8 mouse cellular contexts compared by ENCODE assay signal in genomic region chr4:47353416-47354111, GRCm38 (mm10). TPM values are rescaled to one million over a fixed set of nuclear protein-coding genes. Genes with fewer than 3 reads are reported as not detected.
A peak's percentile ranks its signal among the peaks of the same experiment; 100 is the strongest.
DNase-seq lines count a peak whose midpoint lies in the region; ATAC-seq and TF ChIP-seq lines count a peak whose summit lies in the region.

No protein-coding gene starts in this region.

- no peak for TF ChIP-seq CTCF in forebrain, postnatal 0 days (IDR thresholded peaks at IDR 0.05; ENCODE audit: low read depth)

- no peaks in the 10 kb centered on the region for H3K27me3 ChIP-seq in neural tube, embryonic 11.5 days (ENCODE audit: control insufficient read depth, insufficient read depth, low read length)
- H3K27me3 ChIP-seq in forebrain, postnatal 0 days (ENCODE audit: insufficient read depth, low read length), result no peaks in the 10 kb centered on the region
- H3K27me3 ChIP-seq in limb, embryonic 11.5 days (ENCODE audit: control insufficient read depth, insufficient read depth, low read length), result no peaks in the 10 kb centered on the region
- peaks cover 23% of the 10 kb centered on the region for H3K27me3 ChIP-seq in midbrain, embryonic 10.5 days (ENCODE audit: low read depth, poor library complexity, severe bottlenecking)
- H3K27me3 ChIP-seq in stomach, embryonic 15.5 days (replicated peaks), result no peaks in the 10 kb centered on the region

- peak; percentile 70 for ATAC-seq in neural tube, embryonic 11.5 days (ENCODE audit: insufficient read depth, low FRiP score, low TSS enrichment)
- peak; percentile 55 for ATAC-seq in forebrain, postnatal 0 days
- ATAC-seq in limb, embryonic 11.5 days (ENCODE audit: insufficient number of reproducible peaks, low FRiP score, low TSS enrichment, low read depth), result peak; percentile 75
- peak; percentile 51 for ATAC-seq in stomach, embryonic 15.5 days (ENCODE audit: insufficient read depth, low FRiP score, low read depth)

- H3K36me3 ChIP-seq in neural tube, embryonic 11.5 days (ENCODE audit: control insufficient read depth, insufficient read depth, low read length), result no peaks in the 10 kb centered on the region
- H3K36me3 ChIP-seq in forebrain, postnatal 0 days (ENCODE audit: insufficient read depth), result no peaks in the 10 kb centered on the region
- no peaks in the 10 kb centered on the region for H3K36me3 ChIP-seq in limb, embryonic 11.5 days (ENCODE audit: control insufficient read depth, insufficient read depth, low read length)
- H3K36me3 ChIP-seq in midbrain, embryonic 10.5 days, result no peaks in the 10 kb centered on the region
- H3K36me3 ChIP-seq in stomach, embryonic 15.5 days, result no peaks in the 10 kb centered on the region

- H3K4me2 ChIP-seq in neural tube, embryonic 11.5 days (ENCODE audit: low read depth), result peak overlapping the region; percentile 62
- peak overlapping the region; percentile 94 for H3K4me2 ChIP-seq in forebrain, postnatal 0 days (ENCODE audit: low read depth)
- H3K4me2 ChIP-seq in limb, embryonic 11.5 days (ENCODE audit: low read depth, severe bottlenecking), result peak overlapping the region; percentile 60
- peak overlapping the region; percentile 83 for H3K4me2 ChIP-seq in stomach, embryonic 15.5 days

- no peak for DNase-seq in neural tube, embryonic 11.5 days (ENCODE audit: low spot score)
- DNase-seq in neural tube, embryonic 10.5 days (ENCODE audit: extremely low spot score, low spot score), result no peak
- DNase-seq in cerebellum, adult 18-20 months, result peak; percentile 40 to 49
- DNase-seq in forebrain, postnatal 0 days, result peak; percentile 54
- peak; percentile 20 for DNase-seq in hindlimb bud, embryonic 11.5 days (ENCODE audit: extremely low spot score, low read depth, low spot score)
- DNase-seq in limb, embryonic 11.5 days (ENCODE audit: low spot score), result peak; percentile 72
- peak; percentile 72 for DNase-seq in midbrain, embryonic 10.5 days (ENCODE audit: low spot score)

- peak overlapping the region; percentile 95 for H3K27ac ChIP-seq in neural tube, embryonic 11.5 days (ENCODE audit: low read depth, low read length)
- H3K27ac ChIP-seq in forebrain, postnatal 0 days (ENCODE audit: low read depth, low read length), result peak overlapping the region; percentile 85
- H3K27ac ChIP-seq in limb, embryonic 11.5 days (replicated peaks; ENCODE audit: low read depth, low read length), result peak overlapping the region; percentile 89
- H3K27ac ChIP-seq in midbrain, embryonic 10.5 days (replicated peaks), result peak overlapping the region; percentile 98
- H3K27ac ChIP-seq in stomach, embryonic 15.5 days, result peak overlapping the region; percentile 95

- H3K9ac ChIP-seq in neural tube, embryonic 11.5 days (ENCODE audit: low read length), result peak overlapping the region; percentile 97
- H3K9ac ChIP-seq in forebrain, postnatal 0 days, result peak overlapping the region; percentile 80
- peak overlapping the region; percentile 93 for H3K9ac ChIP-seq in limb, embryonic 11.5 days (ENCODE audit: low read length)
- H3K9ac ChIP-seq in stomach, embryonic 15.5 days, result peak overlapping the region; percentile 88

- H3K4me3 ChIP-seq in neural tube, embryonic 11.5 days (ENCODE audit: low read depth, low read length), result peak overlapping the region; percentile 84
- peak overlapping the region; percentile 87 for H3K4me3 ChIP-seq in forebrain, postnatal 0 days (ENCODE audit: low read depth, low read length)
- peak overlapping the region; percentile 96 for H3K4me3 ChIP-seq in limb, embryonic 11.5 days (ENCODE audit: low read depth, low read length)
- peak overlapping the region; percentile 97 for H3K4me3 ChIP-seq in midbrain, embryonic 10.5 days
- peak overlapping the region; percentile 91 for H3K4me3 ChIP-seq in stomach, embryonic 15.5 days (replicated peaks)

- H3K9me3 ChIP-seq in neural tube, embryonic 11.5 days (ENCODE audit: control insufficient read depth, low read length), result no peaks in the 10 kb centered on the region
- no peaks in the 10 kb centered on the region for H3K9me3 ChIP-seq in forebrain, postnatal 0 days (ENCODE audit: low read length)
- H3K9me3 ChIP-seq in limb, embryonic 11.5 days (ENCODE audit: control insufficient read depth, low read length), result no peaks in the 10 kb centered on the region
- no peaks in the 10 kb centered on the region for H3K9me3 ChIP-seq in midbrain, embryonic 10.5 days (replicated peaks)
- H3K9me3 ChIP-seq in stomach, embryonic 15.5 days, result no peaks in the 10 kb centered on the region

- under 1% methylated on average over 47 of the region's 73 CpGs for WGBS in neural tube, embryonic 11.5 days
- under 1% methylated on average over 55 of the region's 73 CpGs for WGBS in forebrain, postnatal 0 days
- WGBS in limb, embryonic 11.5 days, result under 1% methylated on average over 57 of the region's 73 CpGs
- 2% methylated on average over 71 of the region's 73 CpGs for WGBS in midbrain, embryonic 10.5 days
- WGBS in stomach, embryonic 15.5 days, result under 1% methylated on average over 69 of the region's 73 CpGs

- H3K4me1 ChIP-seq in neural tube, embryonic 11.5 days (ENCODE audit: control insufficient read depth, insufficient read depth, low read length), result 0 out of 2 replicates have a peak, but pooled peaks cover 5% of the 10 kb centered on the region
- peaks cover 6% of the 10 kb centered on the region for H3K4me1 ChIP-seq in forebrain, postnatal 0 days (ENCODE audit: insufficient read depth)
- peaks cover 9% of the 10 kb centered on the region; the same call in 1 of the 2 replicates for H3K4me1 ChIP-seq in limb, embryonic 11.5 days (ENCODE audit: control insufficient read depth, insufficient read depth, low read length)
- peaks cover 50% of the 10 kb centered on the region for H3K4me1 ChIP-seq in midbrain, embryonic 10.5 days
- peaks cover 10% of the 10 kb centered on the region for H3K4me1 ChIP-seq in stomach, embryonic 15.5 days

RNA-seq across cellular contexts. Expression of gene Tgfbr1, which starts 0.5 kb away (rescaled TPM):
- polyA plus RNA-seq in neural tube, embryonic 11.5 days (2014; fragmentation: Nextera tagmentation; extraction: Ambion mirVana), result 111 TPM in 2 replicates
- 46.9 and 47.5 TPM in 2 replicates for total RNA-seq in forebrain, postnatal 0 days (2014; rRNA removed)
- polyA plus RNA-seq in forebrain, postnatal 0 days (2015; fragmentation: Nextera tagmentation; extraction: Ambion mirVana), result 13.9 and 16.8 TPM in 2 replicates
- polyA plus RNA-seq in limb, embryonic 11.5 days (2014; fragmentation: Nextera tagmentation; extraction: Ambion mirVana), result 85.5 and 95.3 TPM in 2 replicates
- polyA plus RNA-seq in midbrain, embryonic 10.5 days (2016; fragmentation: Nextera tagmentation; extraction: Ambion mirVana), result 90.0 and 110 TPM in 2 replicates
- 24.3 and 29.8 TPM in 2 replicates for polyA plus RNA-seq in stomach, embryonic 15.5 days (2015; fragmentation: Nextera tagmentation; extraction: Ambion mirVana)

Comparison
In these comparisons a context has a peak if more than half of its experiments do, and no peak if none do; other contexts are left out.
1. DNase-seq: peak in cerebellum, adult 18-20 months (2 of 2), forebrain, postnatal 0 days (single experiment), hindlimb bud, embryonic 11.5 days (single experiment), limb, embryonic 11.5 days (single experiment) and midbrain, embryonic 10.5 days (single experiment); none in neural tube, embryonic 11.5 days (single experiment) and neural tube, embryonic 10.5 days (single experiment).
2. Peak in every context shown above with its lines, with median percentiles within 50 percentile points of each other: ATAC-seq, H3K27ac ChIP-seq, H3K4me2 ChIP-seq, H3K4me3 ChIP-seq and H3K9ac ChIP-seq.